In the genomic region with DNA sequence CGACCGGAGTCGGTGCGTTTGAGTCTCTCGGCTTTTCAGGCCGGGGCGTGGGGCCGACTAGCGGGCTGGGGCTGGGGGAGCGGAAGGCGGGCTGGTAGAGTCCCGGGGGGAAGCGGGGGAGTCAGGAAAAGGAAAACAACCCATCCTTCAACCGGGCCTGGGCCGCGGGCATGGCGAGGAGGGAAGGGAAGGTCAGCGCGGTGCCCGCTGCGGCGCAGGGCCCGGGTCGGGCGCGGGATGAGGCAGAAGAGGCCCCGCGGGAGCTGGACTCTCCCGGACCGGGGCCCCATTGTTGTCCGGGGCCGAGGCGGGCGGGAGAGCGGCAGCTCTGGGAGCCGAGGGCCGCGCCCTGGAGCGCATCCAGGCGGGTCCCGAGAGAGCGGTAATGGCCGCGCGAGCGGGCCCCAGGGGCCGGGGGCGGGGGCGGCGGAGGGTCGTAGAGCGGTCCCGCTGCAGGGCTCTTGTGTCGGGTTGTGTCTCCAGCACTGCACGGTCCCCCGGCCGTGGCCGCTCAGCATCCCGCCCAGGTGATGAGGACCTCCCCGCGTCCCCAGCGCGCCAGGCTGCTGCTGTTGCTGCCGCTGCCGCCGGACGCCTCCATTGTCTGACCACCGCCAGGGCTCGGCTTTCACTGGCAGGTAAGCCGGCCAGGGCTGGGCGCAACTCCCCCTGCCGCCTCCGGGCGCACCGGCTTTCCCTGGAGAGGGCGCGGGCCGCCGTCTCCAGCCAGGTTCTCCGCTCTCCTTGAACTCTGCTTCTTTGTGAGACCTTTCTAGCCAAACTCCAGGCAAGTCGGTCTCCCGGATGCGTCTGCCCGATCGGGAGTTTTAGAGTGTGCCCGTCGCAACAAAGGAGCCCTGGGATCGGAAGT, we compare ENCODE assay signal across 8 mouse cellular contexts. TPM values are rescaled to one million over a fixed set of nuclear protein-coding genes. Genes with fewer than 3 reads are reported as not detected.
DNase-seq lines count a peak whose midpoint lies in the region; ATAC-seq lines count a peak whose summit lies in the region.

No protein-coding gene starts in this region.

- H3K9ac ChIP-seq in heart, embryonic 14.5 days (ENCODE audit: low read length) = peak overlapping the region; percentile 90
- H3K9ac ChIP-seq in stomach, embryonic 15.5 days = peak overlapping the region; percentile 97

- peaks cover 27% of the 10 kb centered on the region; the same call in 1 of the 2 replicates for H3K36me3 ChIP-seq in heart, embryonic 14.5 days (ENCODE audit: control insufficient read depth, insufficient read depth, low read length)
- no peaks in the 10 kb centered on the region for H3K36me3 ChIP-seq in stomach, embryonic 15.5 days

- no peaks in the 10 kb centered on the region for H3K9me3 ChIP-seq in heart, embryonic 14.5 days (ENCODE audit: control insufficient read depth, low read length)
- H3K9me3 ChIP-seq in stomach, embryonic 15.5 days = no peaks in the 10 kb centered on the region

- peaks cover 37% of the 10 kb centered on the region for H3K27me3 ChIP-seq in heart, embryonic 14.5 days (ENCODE audit: control insufficient read depth, insufficient read depth, low read length)
- H3K27me3 ChIP-seq in stomach, embryonic 15.5 days (replicated peaks) = peaks cover 17% of the 10 kb centered on the region

- peak; percentile 55 for ATAC-seq in heart, embryonic 14.5 days (ENCODE audit: insufficient number of reproducible peaks, insufficient read depth, low FRiP score, low read depth)
- ATAC-seq in stomach, embryonic 15.5 days (ENCODE audit: insufficient read depth, low FRiP score, low read depth) = peak; percentile 48

- H3K4me3 ChIP-seq in heart, embryonic 14.5 days (ENCODE audit: control insufficient read depth in 1 of 2, insufficient read depth in 1 of 2, low read depth in 1 of 2, low read length in 2 of 2) = peak overlapping the region; percentile 84 to 87
- peak overlapping the region; percentile 97 for H3K4me3 ChIP-seq in stomach, embryonic 15.5 days (replicated peaks)

- WGBS in heart, embryonic 14.5 days = under 1% methylated on average over 65 of the region's 88 CpGs
- under 1% methylated on average over 68 of the region's 88 CpGs for WGBS in stomach, embryonic 15.5 days

- peak; percentile 63 for DNase-seq in 3134 (ENCODE audit: extremely low read depth, insufficient read length, low spot score)
- peak; percentile 31 for DNase-seq in ES-CJ7 (ENCODE audit: low read depth, low spot score)
- peak; percentile 76 to 80 for DNase-seq in cerebellum, postnatal 10 days
- peak; percentile 57 for DNase-seq in kidney, postnatal 14 days
- DNase-seq in mesoderm, embryonic 11.5 days (ENCODE audit: low read depth, low spot score) = peak; percentile 41
- DNase-seq in layer of hippocampus, adult 11-12 months (ENCODE audit: low spot score) = no peak

- H3K4me2 ChIP-seq in heart, embryonic 14.5 days (ENCODE audit: low read length) = peak overlapping the region; percentile 76
- H3K4me2 ChIP-seq in stomach, embryonic 15.5 days = peak overlapping the region; percentile 92

- H3K27ac ChIP-seq in heart, embryonic 14.5 days (replicated peaks in 1 of 2; ENCODE audit: control insufficient read depth in 1 of 2, insufficient read depth in 1 of 2, low read depth in 2 of 2, low read length in 2 of 2) = peak overlapping the region; percentile 43 to 87; a peak in 3 of 4 replicates
- H3K27ac ChIP-seq in stomach, embryonic 15.5 days = peak overlapping the region; percentile 92

- peaks cover 2 to 15% of the 10 kb centered on the region in 2 experiments; a peak in 3 of 4 replicates for H3K4me1 ChIP-seq in heart, embryonic 14.5 days (ENCODE audit: control insufficient read depth in 2 of 2, insufficient read depth in 2 of 2, low read length in 2 of 2)
- H3K4me1 ChIP-seq in stomach, embryonic 15.5 days = peaks cover 18% of the 10 kb centered on the region

RNA-seq across cellular contexts. Expression of a gene that starts 0.6 kb away (rescaled TPM):
- polyA plus RNA-seq in heart, embryonic 14.5 days (2014; fragmentation: Nextera tagmentation; extraction: Ambion mirVana) = 54.1 and 57.9 TPM in 2 replicates
- 79.9 and 94.3 TPM in 2 replicates for polyA plus RNA-seq in stomach, embryonic 15.5 days (2015; fragmentation: Nextera tagmentation; extraction: Ambion mirVana)

RNA-seq across cellular contexts. Expression of a gene that starts 0.9 kb away (rescaled TPM):
- 3.8 and 5.3 TPM in 2 replicates for polyA plus RNA-seq in heart, embryonic 14.5 days (2014; fragmentation: Nextera tagmentation; extraction: Ambion mirVana)
- polyA plus RNA-seq in stomach, embryonic 15.5 days (2015; fragmentation: Nextera tagmentation; extraction: Ambion mirVana) = 7.4 and 7.5 TPM in 2 replicates
